Mouse (Mus musculus): Measurements from ENCODE around the gene Slc5a10.

The Slc5a10 gene

GRCm38 (mm10) chr11:61720636-61721035 is at the start of gene Slc5a10:
Gene Slc5a10 (minus strand): TSS chr11:61720826.
- DNase-seq (ENCODE audit: low spot score in 2 of 2) = no peak

- peak; percentile 92 to 97 for DNase-seq (ENCODE audit: low spot score in 2 of 2)
Observed at GRCm38 (mm10) chr11:61761584-61762407, 41.2 kb upstream of the Slc5a10 start, which contains the start of gene Prpsap2. Gene Prpsap2 (minus strand): TSS chr11:61762088.

- peak; percentile 44 to 50 for DNase-seq (ENCODE audit: low spot score in 2 of 2)
Observed at GRCm38 (mm10) chr11:61760518-61760917, 39.9 kb upstream of the Slc5a10 start.

GRCm38 (mm10) chr11:61757151-61757550 is 36.5 kb upstream of the Slc5a10 start:
- DNase-seq (ENCODE audit: low spot score in 2 of 2) = no peak

GRCm38 (mm10) chr11:61751612-61752011 is 31.0 kb upstream of the Slc5a10 start:
- DNase-seq (ENCODE audit: low spot score in 2 of 2) = no peak

- DNase-seq (ENCODE audit: low spot score in 2 of 2) = no peak
Observed at GRCm38 (mm10) chr11:61747161-61747560, 26.5 kb upstream of the Slc5a10 start.

- DNase-seq (ENCODE audit: low spot score in 2 of 2) = no peak
Observed at GRCm38 (mm10) chr11:61745781-61746180, 25.2 kb upstream of the Slc5a10 start.

GRCm38 (mm10) chr11:61744460-61744859 is 23.8 kb upstream of the Slc5a10 start:
- no peak for DNase-seq (ENCODE audit: low spot score in 2 of 2)

GRCm38 (mm10) chr11:61743768-61744167 is 23.1 kb upstream of the Slc5a10 start:
- no peak for DNase-seq (ENCODE audit: low spot score in 2 of 2)

GRCm38 (mm10) chr11:61740500-61740899 is 19.9 kb upstream of the Slc5a10 start:
- no peak for DNase-seq (ENCODE audit: low spot score in 2 of 2)

- no peak for DNase-seq (ENCODE audit: low spot score in 2 of 2)
Observed at GRCm38 (mm10) chr11:61737290-61737689, 16.7 kb upstream of the Slc5a10 start.

- no peak for DNase-seq (ENCODE audit: low spot score in 2 of 2)
Observed at GRCm38 (mm10) chr11:61732672-61733071, 12.0 kb upstream of the Slc5a10 start.

- DNase-seq (ENCODE audit: low spot score in 2 of 2) = no peak
Observed at GRCm38 (mm10) chr11:61728037-61728436, 7.4 kb upstream of the Slc5a10 start.

GRCm38 (mm10) chr11:61722077-61722476 is 1.5 kb upstream of the Slc5a10 start:
- DNase-seq (ENCODE audit: low spot score in 2 of 2) = no peak

- DNase-seq (ENCODE audit: low spot score in 2 of 2) = no peak
Observed at GRCm38 (mm10) chr11:61719826-61720225, 800 bp downstream of the Slc5a10 start.

- DNase-seq (ENCODE audit: low spot score in 2 of 2) = no peak
Observed at GRCm38 (mm10) chr11:61719387-61719786, 1.2 kb downstream of the Slc5a10 start.

- no peak for DNase-seq (ENCODE audit: low spot score in 2 of 2)
Observed at GRCm38 (mm10) chr11:61717990-61718389, 2.6 kb downstream of the Slc5a10 start.

GRCm38 (mm10) chr11:61715130-61715529 is 5.5 kb downstream of the Slc5a10 start:
- no peak for DNase-seq (ENCODE audit: low spot score in 2 of 2)

GRCm38 (mm10) chr11:61714346-61715117 is 6.1 kb downstream of the Slc5a10 start:
- peak; percentile 36 to 83 for DNase-seq (ENCODE audit: low spot score in 2 of 2)

- no peak for DNase-seq (ENCODE audit: low spot score in 2 of 2)
Observed at GRCm38 (mm10) chr11:61713157-61713855, 7.3 kb downstream of the Slc5a10 start.

GRCm38 (mm10) chr11:61708928-61709327 is 11.7 kb downstream of the Slc5a10 start:
- no peak for DNase-seq (ENCODE audit: low spot score in 2 of 2)

- no peak for DNase-seq (ENCODE audit: low spot score in 2 of 2)
Observed at GRCm38 (mm10) chr11:61706232-61706631, 14.4 kb downstream of the Slc5a10 start.

Data from left cerebral cortex, adult 9 months (tissue).